Mouse (Mus musculus) liver, adult 2 months (tissue): ENCODE results near the gene Tmem143.

ENCODE experiments used
- CTCF ChIP-seq: fragments of 200-500 bp; IDR thresholded peaks from 2 replicates; pipeline ENCODE4 v1.5.1; 2011; ENCODE audit warnings: low read depth, low read length, control low read depth
- POLR2A ChIP-seq: fragments of 200-500 bp; IDR thresholded peaks from 2 replicates; pipeline ENCODE4 v1.6.1; 2011; ENCODE audit warnings: low read length, control low read depth; ENCODE audit not compliant: insufficient read depth; ENCODE audit errors: extremely low read depth

- TF ChIP-seq CTCF (no peak), POLR2A (0 out of 2 replicates have a peak, but pooled peaks have one; percentile 24)
Observed at GRCm38 (mm10) chr7:45922928-45923761, 26.4 kb downstream of the Tmem143 start.
